Mouse (Mus musculus) ES-E14 (cell line): ENCODE measurements around the gene Mettl26.

Experiments used
- ZC3H11A ChIP-seq: IDR thresholded peaks from 2 replicates; pipeline ENCODE4 v1.6.1; 2012; ENCODE audit warnings: low read depth, mild to moderate bottlenecking, inconsistent platforms, low read length, borderline replicate concordance
- ZNF384 ChIP-seq: IDR thresholded peaks from 2 replicates; pipeline ENCODE4 v1.6.1; 2012; ENCODE audit warnings: low read depth, low read length, inconsistent platforms

DNA sequence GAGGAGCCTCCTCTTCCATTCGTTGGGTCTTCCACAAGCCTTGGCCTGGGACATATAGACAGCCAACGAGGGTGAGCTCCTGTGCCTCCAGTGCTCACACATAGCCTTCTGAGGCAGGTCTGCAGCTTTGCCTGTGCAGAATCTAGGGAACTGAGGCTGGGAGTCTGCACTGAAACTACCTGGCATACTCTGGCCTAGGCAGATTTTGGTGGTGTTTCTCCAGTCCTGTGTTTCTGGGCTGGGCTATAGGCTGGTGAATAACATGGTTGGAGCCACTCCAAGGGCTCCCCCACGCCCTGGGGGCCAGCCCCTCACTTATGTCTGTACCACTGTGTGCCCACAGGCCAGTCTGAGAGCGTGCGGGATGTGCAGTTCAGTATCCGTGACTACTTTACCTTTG, 49.6 kb upstream of the Mettl26 start:
- TF ChIP-seq ZC3H11A (no peak), ZNF384 (no peak)
